Mouse (Mus musculus) R1 (cell line): ENCODE results near the gene Lamc1.
A peak's percentile ranks its signal among the peaks of the same experiment; 100 is the strongest.
"Not testable (repeated sequence)": the region's sequence is repeated elsewhere in the genome, so short reads cannot be mapped to it uniquely, and the experiment has no call there.

Experiments used
- DNase-seq: peaks from one replicate; pipeline ENCODE4 v3.0.0-alpha.2; 2018; ENCODE audit warnings: low read depth, low spot score

Gene Lamc1

DNA sequence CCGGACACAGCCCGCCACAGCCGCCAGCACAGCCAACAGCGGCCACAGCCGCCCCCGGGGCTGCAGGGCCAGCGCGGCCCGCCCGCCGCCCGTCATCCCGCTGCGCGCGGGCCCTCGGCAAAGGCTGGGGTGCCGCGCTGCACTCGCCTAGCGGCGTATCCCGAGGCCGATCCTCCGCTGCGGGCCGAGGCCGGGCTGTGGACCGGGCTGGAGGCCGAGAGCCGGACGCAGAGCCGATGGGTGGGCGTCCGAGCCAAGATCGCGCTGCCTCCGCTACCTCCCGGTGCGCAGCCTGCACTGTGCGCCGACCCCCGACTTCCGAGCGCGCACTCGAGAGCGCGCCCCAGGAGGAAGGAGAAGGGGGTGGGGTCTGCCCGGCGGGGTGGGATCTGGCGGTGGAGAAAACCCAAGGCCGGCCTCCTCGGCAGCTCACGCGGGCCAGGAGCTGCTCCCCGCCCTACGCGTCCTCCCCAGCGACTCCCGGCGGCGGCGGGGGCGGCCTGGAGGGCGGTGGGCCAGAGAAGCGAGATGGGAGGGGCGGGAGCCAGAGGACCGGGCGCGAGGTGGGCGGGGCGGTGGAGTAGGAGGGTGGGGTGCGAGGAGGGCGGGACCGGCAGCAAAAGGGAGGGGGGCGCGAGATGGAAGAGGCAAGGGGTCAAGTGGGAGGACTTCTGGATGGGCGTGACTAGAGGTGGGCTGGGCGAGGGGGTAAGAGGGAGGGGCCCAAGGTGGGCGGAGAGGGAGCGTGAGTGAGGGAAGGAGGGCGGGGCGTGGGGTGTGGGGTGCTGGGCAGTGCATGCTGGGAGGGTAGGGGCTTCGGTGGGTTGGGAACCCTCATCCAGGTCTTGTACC, at the start of gene Lamc1:
Gene Lamc1, minus strand, starts transcription at position 343 of the 852 bp plus-strand sequence.
- DNase-seq: peak; percentile 98

DNA sequence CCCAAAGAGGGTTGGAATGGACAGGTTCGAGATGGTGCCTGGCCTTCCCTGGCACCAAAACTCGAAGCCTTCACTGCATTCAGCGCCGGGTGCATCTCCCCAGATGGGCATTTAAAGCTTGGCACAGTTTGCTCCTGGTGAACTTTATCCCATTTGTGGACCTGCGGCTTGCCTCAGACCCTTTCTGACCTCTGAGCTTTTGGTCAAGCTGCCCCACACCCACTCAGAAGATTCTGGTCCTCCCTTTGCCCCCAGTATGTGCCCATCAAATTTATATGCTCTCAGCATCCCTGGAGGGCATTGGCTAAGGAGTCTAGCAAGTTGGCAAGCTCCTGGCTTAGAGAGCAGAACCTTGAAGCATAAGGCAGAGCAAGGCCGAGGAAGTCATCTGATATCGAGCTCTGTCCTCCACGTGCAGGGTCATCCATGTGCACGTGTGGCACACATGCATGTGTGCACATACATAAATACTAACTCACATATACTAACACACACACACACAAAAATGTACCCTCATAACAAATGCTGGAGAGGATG, 48.2 kb upstream of the Lamc1 start:
- DNase-seq: no peak

DNA sequence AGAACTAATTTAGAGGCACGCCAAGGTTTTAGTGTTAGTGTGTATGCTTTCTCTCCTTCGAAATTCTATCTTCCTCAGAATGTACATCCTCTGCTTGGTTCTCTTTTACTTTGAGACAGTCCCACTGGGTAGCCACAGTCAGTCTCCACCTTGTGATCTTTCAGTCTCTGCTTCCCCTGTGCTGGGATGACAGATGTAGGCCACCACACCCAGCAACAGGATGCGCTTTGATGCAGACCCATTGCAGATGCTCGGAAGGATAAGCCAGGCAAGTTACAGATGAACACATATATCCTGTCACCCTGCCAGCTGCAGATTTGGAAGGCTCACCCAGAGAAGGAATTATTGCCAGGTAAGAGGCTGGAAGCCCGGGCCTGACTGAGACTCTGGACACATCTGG, 47.2 kb upstream of the Lamc1 start:
- DNase-seq: no peak

DNA sequence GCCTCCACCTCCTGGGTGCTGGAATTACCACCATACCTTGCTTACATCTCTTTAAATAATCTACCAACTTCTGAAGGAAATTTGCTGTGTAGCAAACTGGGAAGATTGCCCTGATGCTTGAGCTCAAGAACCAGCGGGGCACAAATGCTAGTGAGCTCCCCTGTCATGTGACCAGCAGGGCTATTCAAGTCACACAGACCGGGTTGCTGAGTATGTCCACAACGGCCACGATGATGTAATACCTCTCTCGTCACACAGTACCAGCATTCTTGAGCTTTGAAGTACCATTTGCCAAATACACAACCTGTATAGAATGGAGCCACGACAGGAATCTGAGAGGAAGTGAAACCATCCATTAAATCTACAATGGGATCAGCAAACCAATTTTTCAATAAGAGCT, 46.0 kb upstream of the Lamc1 start:
- DNase-seq: peak; percentile 68

DNA sequence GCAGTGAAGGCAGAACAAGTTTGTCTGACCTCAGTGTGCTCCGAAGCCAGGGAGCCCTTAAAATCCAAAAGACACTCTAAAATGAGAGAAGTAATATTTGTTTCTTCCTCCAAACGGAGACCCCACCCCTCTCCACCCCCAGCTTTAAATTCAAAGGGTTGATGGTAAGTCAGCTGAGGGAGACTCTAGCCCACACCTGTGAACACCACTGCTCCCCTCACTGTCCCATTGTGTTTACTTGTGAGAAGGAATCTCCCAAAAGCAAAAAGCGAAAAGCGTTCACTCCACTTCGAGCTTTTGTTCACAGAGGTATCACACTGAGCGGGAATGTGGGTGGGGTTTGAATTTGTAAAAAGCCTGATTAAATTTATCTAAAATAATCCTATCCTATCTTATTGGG, 43.9 kb upstream of the Lamc1 start:
- peak; percentile 100 for DNase-seq

DNA sequence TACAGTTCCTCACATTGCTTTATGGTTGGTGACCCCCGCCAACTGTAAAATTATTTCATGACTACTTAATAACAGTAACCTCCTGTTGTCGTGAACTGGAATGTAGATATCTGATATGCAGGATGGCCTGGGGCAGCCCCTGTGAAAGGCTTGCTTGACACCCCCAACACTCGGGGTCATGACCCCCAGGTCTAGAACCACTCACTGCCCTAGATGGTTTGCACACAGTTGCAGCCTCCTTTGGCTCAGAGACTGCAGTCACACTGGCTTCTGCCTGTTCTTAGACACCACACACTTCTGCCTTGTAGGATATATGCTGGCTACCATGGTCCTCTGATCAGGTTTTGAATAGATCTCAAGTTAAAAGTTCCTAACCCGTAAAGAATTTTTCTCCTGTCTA, 41.5 kb upstream of the Lamc1 start:
- DNase-seq: peak; percentile 38

DNA sequence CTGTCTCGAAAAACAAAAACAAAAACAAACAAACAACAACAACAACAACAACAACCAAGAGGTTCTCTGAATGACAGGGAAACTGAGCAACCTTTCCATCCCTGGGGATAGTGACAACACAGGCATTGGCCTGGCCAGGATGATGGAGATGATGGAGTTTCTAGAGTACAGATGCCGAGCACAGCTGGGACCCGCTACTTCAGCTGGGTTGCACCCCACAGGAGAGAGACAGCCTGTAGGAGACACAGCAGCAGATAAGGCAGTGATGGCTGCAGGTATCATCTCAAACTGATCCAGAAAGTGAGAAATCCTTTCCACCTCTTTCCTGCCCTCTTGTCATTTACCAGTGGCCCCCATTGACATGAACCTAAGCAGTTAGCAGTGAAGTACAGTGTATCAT, 39.3 kb upstream of the Lamc1 start:
- no peak for DNase-seq

DNA sequence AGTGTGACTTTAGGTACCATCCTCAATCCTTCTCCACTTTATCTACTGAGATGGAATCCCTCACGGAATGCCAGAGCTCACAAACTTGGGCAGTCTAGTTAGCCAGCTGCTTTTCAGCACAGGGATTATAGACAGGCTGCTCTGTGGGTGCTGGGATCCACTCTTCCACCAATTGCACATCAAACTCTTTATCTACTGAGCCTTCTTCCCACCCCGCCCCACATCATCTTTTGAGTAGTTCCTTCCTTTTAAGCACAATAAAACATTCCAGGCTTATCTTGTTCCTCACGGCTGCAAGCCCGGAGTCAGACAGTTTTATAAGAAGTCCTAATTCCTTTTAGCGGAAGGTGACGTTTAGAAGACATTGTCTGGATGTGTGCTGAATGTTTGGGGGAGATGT, 36.4 kb upstream of the Lamc1 start:
- no peak for DNase-seq

DNA sequence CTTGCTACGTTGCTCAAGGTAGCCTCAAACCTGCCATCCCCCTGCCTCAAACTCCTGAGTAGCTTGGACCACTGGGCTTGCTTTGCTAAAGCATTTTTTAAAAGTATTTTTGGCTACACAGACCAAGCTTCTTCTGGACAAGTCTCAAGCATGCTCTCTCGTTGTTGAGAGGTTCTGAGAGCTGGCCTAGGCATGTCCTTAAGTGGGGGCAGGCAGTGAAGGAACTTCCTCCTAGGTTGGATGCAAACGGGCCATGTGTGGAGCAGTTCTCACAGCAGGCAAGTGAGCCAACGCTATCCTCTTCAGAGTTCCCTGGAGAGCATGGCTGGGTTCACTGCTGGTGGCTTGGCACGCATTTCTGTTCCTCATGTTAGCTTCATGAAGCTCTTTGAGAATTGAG, 34.5 kb upstream of the Lamc1 start:
- DNase-seq: no peak

DNA sequence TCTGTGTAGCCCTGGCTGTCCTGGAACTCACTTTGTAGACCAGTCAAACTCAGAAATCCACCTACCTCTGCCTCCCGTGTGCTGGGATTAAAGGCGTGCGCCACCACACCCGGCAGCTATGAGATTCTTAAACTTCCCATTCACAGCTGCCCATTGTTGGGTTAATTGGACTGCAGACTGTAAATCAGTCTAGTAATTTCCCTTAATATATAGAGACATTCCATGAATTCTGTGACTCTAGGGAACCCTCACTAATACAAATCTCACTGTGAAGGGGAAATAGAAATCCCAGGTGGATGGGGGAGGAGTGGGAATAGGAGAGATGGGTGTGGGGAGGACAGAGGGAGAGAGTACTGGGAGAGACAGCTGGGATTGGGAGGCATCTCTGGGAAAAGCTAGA, 29.3 kb upstream of the Lamc1 start:
- peak; percentile 95 for DNase-seq

DNA sequence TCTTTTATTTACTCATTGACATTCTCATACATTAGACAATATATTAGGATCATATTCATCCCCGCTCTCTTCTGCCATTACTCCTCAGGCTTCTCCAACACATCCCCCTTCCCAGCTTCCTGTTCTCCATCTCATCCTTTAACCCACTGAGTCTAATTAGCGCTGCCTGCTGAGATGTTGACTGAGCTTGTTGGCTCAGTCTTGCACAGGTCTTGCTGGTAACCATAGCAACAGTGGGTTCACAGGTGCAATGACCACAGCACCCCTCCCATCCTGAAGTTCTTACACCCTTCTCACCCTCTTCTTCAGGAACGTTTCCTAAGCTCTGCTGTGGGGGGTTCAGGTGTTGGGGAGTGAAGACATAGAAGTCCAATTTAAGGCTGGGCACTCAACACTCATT, 28.0 kb upstream of the Lamc1 start:
- peak; percentile 90 for DNase-seq

DNA sequence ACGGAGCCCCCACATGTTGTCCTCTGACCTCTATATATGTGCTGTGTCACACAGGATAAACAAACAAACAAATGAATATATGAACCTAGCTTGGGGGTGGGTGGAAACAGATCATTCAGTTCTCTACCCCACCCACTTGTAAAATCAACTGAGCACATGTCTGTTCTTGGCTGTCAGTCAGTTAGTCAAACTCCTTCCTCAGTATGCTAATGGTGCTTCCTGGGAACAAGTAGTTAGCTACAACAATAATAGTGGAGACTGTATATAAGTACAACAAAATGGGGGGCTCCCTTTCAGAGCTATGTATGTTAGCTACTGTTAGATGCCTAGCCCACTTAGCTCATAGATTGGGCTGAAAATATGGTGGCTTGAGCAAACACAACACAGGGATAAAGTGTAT, 24.6 kb upstream of the Lamc1 start:
- DNase-seq: no peak

DNA sequence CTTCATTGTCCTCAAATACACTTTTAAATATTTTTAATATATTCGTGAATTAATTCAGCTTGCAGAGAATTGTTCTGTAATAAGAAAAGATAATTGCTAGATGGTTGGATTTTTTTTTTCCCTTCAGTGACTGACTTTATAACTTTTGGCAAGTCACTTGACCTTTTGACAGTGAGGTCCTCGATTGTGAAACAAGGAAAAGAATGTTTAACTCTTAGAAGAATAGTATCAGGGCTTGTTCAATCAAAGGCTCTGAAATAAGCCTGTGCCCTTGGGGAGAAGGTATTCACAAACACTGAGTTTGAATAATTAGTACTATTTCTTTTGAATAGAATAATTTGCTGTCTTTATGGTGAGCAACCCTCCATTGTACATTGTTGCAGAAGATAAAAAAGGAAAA, 21.9 kb upstream of the Lamc1 start:
- no peak for DNase-seq

DNA sequence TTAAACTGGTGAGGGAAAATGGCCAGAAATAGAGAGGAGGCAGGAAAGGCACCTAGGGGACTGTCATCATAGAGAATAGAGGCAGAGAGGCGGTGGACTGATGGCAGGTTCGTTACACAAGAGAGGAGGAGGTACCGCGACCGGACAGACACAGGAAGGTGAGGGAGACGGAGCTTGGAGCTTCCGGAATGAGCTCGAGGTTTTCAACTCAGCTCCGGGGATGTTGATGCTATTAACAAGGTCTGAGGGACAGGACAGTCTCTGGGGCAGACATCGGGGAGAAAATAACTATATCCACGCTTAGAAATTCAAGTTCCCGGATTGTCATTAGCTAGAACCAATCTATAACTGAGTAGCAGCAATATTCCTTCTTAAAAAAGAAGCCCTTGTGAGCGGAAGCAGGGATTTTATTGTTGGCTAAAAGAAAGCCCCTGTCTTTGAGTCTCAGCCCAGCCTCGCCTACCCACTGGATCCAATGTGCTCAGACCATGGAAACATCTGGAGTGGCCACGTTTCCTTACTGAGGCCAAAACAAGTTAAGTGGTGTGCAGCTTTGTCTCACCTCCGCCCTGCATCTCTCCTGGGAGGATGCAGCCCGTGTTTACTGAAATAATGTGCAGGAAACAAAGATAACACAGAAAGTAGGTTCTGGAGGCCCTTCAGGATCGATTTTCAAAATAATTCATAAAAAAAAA, 21.3 kb upstream of the Lamc1 start:
- no peak for DNase-seq

DNA sequence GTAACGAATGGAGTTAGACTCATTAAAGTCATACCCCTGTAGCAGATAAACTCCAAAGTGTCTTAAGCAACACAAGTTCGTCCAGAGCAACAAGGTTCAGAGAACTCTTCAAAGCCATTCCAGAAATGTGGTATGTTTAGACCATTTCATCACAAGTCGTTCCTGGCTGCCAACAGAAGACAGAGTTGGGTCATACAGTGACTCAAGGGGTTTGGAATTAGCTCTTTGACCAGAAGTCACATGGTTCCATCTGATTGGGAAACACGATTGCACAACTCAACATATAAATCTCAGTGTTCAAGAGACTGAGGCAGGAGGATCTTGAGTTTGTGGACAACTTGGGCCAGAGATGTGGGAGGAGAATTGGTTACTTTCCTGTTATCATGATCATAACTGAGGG, 18.4 kb upstream of the Lamc1 start:
- no peak for DNase-seq

DNA sequence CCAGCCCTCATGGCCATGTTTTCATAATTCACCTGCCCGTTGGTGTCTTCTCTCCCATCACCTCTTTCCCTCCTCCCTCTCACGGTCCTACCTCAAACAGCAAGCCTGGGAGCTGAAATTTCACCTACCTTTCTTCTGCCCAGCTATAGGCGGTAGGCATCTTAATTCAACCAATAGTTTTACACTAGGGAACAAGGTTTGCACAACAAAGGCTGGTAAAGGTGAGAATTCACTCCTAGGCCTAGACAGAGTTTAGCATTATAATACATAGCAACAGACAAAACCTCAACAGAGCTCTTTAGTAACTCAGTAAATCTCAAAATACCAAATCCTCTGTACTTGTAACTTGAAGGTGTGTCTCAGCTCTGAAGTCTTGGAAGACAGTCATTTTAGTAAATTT, 15.1 kb upstream of the Lamc1 start:
- peak; percentile 87 for DNase-seq

DNA sequence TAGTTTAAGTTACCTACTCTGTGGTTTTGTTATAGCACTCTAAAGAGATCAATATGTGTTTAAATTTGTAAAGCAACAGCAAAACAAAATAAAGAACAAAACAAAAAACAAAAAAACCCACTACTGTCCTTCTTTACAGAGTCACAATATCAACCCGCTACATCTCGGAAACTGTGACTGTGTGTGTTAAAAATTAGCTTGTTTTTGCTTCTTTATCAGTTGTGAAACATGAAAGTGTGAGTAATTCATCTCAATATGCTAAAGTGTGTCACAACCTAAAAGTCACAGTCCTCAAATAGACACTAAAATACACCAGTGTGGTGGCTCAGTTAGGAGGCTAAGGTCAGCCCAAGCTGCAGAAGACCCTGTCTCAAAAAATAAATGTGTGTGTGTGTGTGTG, 14.5 kb upstream of the Lamc1 start:
- DNase-seq: no peak

DNA sequence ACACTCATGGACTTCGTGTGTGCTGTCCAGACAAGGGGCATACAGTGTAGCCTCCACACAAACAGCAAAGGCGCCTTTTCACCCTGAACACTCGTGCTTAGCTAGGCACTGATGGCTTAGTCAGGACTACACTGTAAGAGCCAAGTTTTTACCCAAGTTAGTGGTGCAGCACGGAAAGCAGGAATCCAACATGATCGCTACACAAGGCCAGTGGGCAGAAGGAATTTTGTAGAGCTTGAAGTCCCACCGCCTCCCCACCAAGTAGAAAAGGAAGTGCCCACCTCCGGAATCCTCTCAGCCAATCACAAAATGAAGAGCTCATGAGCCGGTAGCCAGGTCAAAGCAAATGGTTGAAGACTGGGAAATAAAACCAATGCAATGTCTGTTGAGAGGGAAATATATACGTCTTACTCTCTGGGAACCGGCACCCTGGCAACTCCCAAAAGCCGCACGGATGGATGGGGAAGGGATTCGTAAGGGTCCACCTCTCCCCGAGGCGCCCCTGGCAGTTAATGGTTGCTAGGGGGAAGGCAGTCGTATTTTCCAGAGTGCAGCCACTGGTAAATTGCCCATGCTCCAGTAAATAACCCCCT, 13.2 kb upstream of the Lamc1 start:
- peak; percentile 73 for DNase-seq

DNA sequence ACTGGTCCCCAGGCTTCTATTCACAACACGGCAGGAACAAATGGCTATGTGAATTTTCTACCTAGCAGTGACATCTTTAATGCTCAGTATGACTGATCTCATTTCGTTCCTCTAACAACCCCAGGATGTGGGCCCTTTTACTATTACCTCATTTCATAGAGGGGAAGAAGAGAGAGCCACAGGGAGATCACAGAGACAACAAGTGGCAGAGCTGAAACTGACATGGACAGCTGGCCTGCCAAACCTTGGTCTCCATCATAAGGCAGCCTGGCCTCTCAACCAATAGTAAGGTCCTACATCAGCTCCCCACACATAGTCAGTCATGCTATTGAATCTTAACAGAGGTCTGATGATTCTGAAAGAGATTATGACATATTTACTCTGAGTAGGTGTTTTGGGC, 12.4 kb upstream of the Lamc1 start:
- DNase-seq: no peak

DNA sequence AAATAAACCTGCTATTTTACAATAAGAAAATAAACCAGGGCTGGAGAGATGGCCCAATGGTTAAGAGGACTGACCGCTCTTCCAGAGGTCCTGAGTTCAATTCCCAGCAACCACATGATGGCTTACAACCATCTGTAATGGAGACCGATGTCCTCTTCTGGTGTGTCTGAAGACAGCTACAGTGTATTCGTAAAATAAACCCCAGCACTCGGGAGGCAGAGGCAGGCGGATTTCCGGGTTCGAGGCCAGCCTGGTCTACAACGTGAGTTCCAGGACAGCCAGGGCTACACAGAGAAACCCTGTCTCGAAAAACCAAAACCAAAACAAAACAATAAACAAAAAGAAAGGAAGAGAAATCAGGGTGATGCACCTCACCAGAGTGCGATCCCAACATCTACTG, 2.9 kb upstream of the Lamc1 start:
- not testable (repeated sequence) for DNase-seq

DNA sequence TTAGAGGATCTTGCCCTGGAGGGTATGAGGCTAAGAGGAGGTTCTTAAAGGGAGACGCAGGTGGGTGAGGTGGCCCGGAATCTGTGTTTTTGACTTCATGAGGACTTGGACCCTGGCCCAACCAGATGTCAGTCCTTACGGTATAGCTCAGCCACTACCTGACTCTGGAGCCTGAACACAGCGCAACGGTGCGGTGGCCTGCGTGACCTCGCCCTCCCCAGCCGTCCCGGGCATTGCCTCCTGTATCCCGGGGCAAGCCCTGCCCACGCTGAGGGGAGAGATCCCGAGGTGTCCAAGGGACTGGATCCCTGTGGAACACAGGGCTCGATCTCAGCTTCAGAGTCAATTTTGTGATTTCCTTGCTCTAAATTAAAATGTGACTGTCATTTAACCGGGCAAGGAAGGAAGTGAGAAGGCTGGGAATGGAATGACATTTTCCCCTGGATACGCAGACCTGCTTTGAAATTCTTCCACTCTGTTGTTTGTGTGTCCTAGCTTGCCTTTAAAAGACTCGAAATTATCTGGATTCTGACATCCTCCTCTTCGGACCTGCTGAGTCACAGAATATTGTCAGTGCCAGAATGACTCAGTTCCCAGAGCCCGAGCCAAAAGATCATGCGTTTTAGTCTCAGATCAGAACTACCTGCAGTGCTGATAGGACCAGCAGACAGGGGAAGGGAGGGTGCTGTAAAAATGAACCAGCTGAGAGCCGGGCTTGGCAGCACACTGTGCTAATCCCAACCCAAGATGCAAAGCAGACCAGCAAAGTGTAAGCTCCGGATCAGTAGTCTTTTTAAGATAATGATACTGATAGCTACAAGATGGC, 923 bp upstream of the Lamc1 start:
- DNase-seq: peak; percentile 38
